Mouse (Mus musculus) lung, embryonic 14.5 days (tissue): ENCODE results near the gene Gm128. TPM values are rescaled to one million over a fixed set of nuclear protein-coding genes. Genes with fewer than 3 reads are reported as not detected.

Source experiments
- ATAC-seq: fragments of 200-750 bp; cut with Nextera tagmentation; 2 replicates; pipeline ENCODE4 v1.8.0; 2017; ENCODE audit warnings: mild to moderate bottlenecking, moderate TSS enrichment, moderate library complexity; ENCODE audit not compliant: insufficient read depth
- DNase-seq: peaks from one replicate; pipeline ENCODE4 v3.0.0-alpha.2; 2015
- H3K27ac ChIP-seq: fragments of 300-500 bp; sonication (generic); 2 replicates; pipeline ENCODE4 v1.5.1; 2014; ENCODE audit warnings: low read depth, mild to moderate bottlenecking, moderate library complexity
- H3K27me3 ChIP-seq: fragments of 300-500 bp; sonication (generic); 2 replicates; pipeline ENCODE4 v1.6.1; 2014; ENCODE audit warnings: low read length, control low read depth; ENCODE audit not compliant: insufficient read depth
- H3K36me3 ChIP-seq: fragments of 300-500 bp; sonication (generic); 2 replicates; pipeline ENCODE4 v1.6.1; 2014; ENCODE audit warnings: control low read depth; ENCODE audit not compliant: insufficient read depth
- H3K4me1 ChIP-seq: fragments of 300-500 bp; sonication (generic); 2 replicates; pipeline ENCODE4 v1.6.1; 2014; ENCODE audit warnings: antibody characterized with exemption, control low read depth; ENCODE audit not compliant: insufficient read depth
- H3K4me2 ChIP-seq: fragments of 300-500 bp; sonication (generic); 2 replicates; pipeline ENCODE4 v1.6.1; 2014; ENCODE audit warnings: mild to moderate bottlenecking
- H3K4me3 ChIP-seq: fragments of 300-500 bp; sonication (generic); 2 replicates; pipeline ENCODE4 v1.5.1; 2014; ENCODE audit warnings: low read depth, low read length
- H3K9ac ChIP-seq: fragments of 300-500 bp; sonication (generic); 2 replicates; pipeline ENCODE4 v1.6.1; 2014
- H3K9me3 ChIP-seq: fragments of 300-500 bp; sonication (generic); 2 replicates; pipeline ENCODE4 v1.6.1; 2016; ENCODE audit warnings: low read depth, low read length, control low read depth
- CTCF ChIP-seq: IDR thresholded peaks from 2 replicates; pipeline ENCODE4 v1.5.1; 2016; ENCODE audit warnings: antibody characterized with exemption, low read depth
- WGBS: fragments of 180-500 bp; shearing (Covaris S2); extraction: QIAGEN DNeasy Blood & Tissue Kit; methylation state at CpG from one replicate; pipeline ENCODE4 v1.1.7; 2014; 5-methylcytosine and 5-hydroxymethylcytosine counted together
- polyA plus RNA-seq: library from polyadenylated mRNA; unstranded; fragments of >200 nt; fragmentation: Nextera tagmentation; extraction: Ambion mirVana; gene quantifications from 2 replicates; pipeline ENCODE4 v1.2.1, GENCODE M21; 2014

Gene Gm128
- polyA plus RNA-seq, 1 experiment from 2014 or later, result 0.67 TPM

- peak within 1 kb of the TSS; percentile 94 for H3K4me2 ChIP-seq
- no peaks in the 10 kb centered on the region for H3K27me3 ChIP-seq
- H3K9me3 ChIP-seq, result no peaks in the 10 kb centered on the region
- H3K27ac ChIP-seq, result peak within 1 kb of the TSS; percentile 98; the same call in 1 of the 2 replicates
- peak within 1 kb of the TSS; percentile 90 for H3K9ac ChIP-seq
- no peak for TF ChIP-seq CTCF
- H3K4me1 ChIP-seq, result peaks cover 16% of the 10 kb centered on the region; the same call in 1 of the 2 replicates
- H3K4me3 ChIP-seq, result peak within 1 kb of the TSS; percentile 94
- H3K36me3 ChIP-seq, result peaks cover 54% of the 10 kb centered on the region
- ATAC-seq (no peak), DNase-seq (no peak)
- WGBS, result 74% methylated on average over 13 of the region's 13 CpGs
These were observed 9.8 kb downstream of the Gm128 start, which contains the start of gene Mllt11 for GRCm38 (mm10) chr3:95231298-95232221. Gene Mllt11, minus strand, starts transcription at chr3:95232171.

GRCm38 (mm10) chr3:95230495-95231297 lies 10.7 kb downstream of the Gm128 start:
- Histone ChIP-seq H3K4me1 (peaks cover 16% of the 10 kb centered on the region; the same call in 1 of the 2 replicates), H3K9ac (peak overlapping the region; percentile 90), H3K36me3 (peaks cover 45% of the 10 kb centered on the region), H3K4me3 (peak overlapping the region; percentile 94), H3K4me2 (peak overlapping the region; percentile 94), H3K27ac (peak overlapping the region; percentile 98), H3K27me3 (no peaks in the 10 kb centered on the region), H3K9me3 (no peaks in the 10 kb centered on the region)
- 46% methylated on average over 8 of the region's 8 CpGs for WGBS
- ATAC-seq (no peak), DNase-seq (peak; percentile 21)
- TF ChIP-seq CTCF, result no peak

GRCm38 (mm10) chr3:95229781-95230494 lies 11.5 kb downstream of the Gm128 start:
- no peak for TF ChIP-seq CTCF
- peak; percentile 60 for DNase-seq
- peak; percentile 22 for ATAC-seq
- WGBS, result 1% methylated on average over 13 of the region's 13 CpGs
- H3K36me3 ChIP-seq, result peaks cover 38% of the 10 kb centered on the region
- H3K27me3 ChIP-seq, result no peaks in the 10 kb centered on the region
- peaks cover 16% of the 10 kb centered on the region; the same call in 1 of the 2 replicates for H3K4me1 ChIP-seq
- no peaks in the 10 kb centered on the region for H3K9me3 ChIP-seq
- H3K4me2 ChIP-seq, result peak overlapping the region; percentile 94
- peak overlapping the region; percentile 98 for H3K27ac ChIP-seq
- peak overlapping the region; percentile 94 for H3K4me3 ChIP-seq
- peak overlapping the region; percentile 90 for H3K9ac ChIP-seq

GRCm38 (mm10) chr3:95228894-95229780 lies 12.3 kb downstream of the Gm128 start:
- peak overlapping the region; percentile 98 for H3K27ac ChIP-seq
- H3K4me2 ChIP-seq, result peak overlapping the region; percentile 94
- H3K36me3 ChIP-seq, result peaks cover 30% of the 10 kb centered on the region
- H3K4me1 ChIP-seq, result peaks cover 19% of the 10 kb centered on the region; the same call in 1 of the 2 replicates
- H3K9me3 ChIP-seq, result no peaks in the 10 kb centered on the region
- peak; percentile 50 for ATAC-seq
- peak overlapping the region; percentile 94 for H3K4me3 ChIP-seq
- DNase-seq, result peak; percentile 84
- under 1% methylated on average over 43 of the region's 43 CpGs for WGBS
- no peak for TF ChIP-seq CTCF
- peak overlapping the region; percentile 90 for H3K9ac ChIP-seq
- H3K27me3 ChIP-seq, result no peaks in the 10 kb centered on the region

GRCm38 (mm10) chr3:95228148-95228893 lies 13.1 kb downstream of the Gm128 start, which contains the start of gene Cdc42se1:
Gene Cdc42se1, plus strand, starts transcription at chr3:95228732.
- peak within 1 kb of the TSS; percentile 94 for H3K4me2 ChIP-seq
- ATAC-seq (peak; percentile 86), DNase-seq (peak; percentile 94)
- H3K27me3 ChIP-seq, result no peaks in the 10 kb centered on the region
- TF ChIP-seq CTCF, result no peak
- peak within 1 kb of the TSS; percentile 98 for H3K27ac ChIP-seq
- peak within 1 kb of the TSS; percentile 94 for H3K4me3 ChIP-seq
- H3K4me1 ChIP-seq, result peaks cover 19% of the 10 kb centered on the region; the same call in 1 of the 2 replicates
- peaks cover 26% of the 10 kb centered on the region for H3K36me3 ChIP-seq
- WGBS, result under 1% methylated on average over 64 of the region's 64 CpGs
- peak within 1 kb of the TSS; percentile 90 for H3K9ac ChIP-seq
- no peaks in the 10 kb centered on the region for H3K9me3 ChIP-seq
